Mouse (Mus musculus) frontal cortex, postnatal 36 days (tissue): ENCODE measurements around the gene Gm17655.
"Not testable (repeated sequence)": the region's sequence is repeated elsewhere in the genome, so short reads cannot be mapped to it uniquely, and the experiment has no call there.

Experiments used
- DNase-seq, 2 experiments: peaks; one replicate each; pipeline ENCODE4 v3.0.0; 2022; ENCODE audit warnings: low spot score in 2 of 2

The Gm17655 gene

DNA sequence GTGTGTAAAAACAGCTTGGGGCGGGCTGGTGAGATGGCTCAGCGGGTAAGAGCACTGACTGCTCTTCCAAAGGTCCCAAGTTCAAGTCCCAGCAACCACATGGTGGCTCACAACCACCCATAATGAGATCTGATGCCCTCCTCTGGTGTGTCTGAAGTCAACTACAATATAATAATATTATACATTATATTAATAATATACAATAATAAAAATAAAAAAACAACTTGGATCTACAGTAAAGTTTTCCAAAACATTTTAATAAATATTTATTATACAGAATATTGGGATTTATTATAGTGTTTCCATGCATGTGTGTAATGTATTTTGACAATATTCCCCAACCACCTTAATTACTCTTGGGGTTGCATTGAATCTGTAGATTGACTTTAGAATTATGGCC is at the start of gene Gm17655:
Gene Gm17655, minus strand, starts transcription at position 101 of the 400 bp plus-strand sequence.
- not testable (repeated sequence) for DNase-seq

DNA sequence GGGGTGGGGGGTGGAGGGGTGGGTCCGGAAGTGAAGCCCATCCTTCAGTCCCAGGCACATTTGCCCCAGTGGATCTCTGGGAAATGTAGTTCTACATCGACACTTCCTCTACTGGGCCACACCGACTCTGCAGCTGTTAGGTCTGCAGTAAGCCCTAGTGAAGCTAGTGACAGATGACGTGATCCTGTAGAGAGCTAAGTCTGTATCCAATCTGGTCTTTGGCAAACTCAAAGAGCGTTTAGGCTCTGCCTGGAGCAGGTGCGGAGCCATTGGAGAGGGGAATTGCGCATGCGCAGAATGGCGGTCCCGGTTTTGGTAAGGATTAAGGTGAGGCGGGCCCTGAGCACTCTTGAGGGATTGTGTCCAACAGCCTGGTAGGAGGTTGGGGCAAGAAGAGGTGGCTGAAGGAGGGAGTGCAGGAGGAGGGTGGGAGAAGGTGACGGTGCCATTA is 37.7 kb upstream of the Gm17655 start, which contains the start of gene Zfp605:
Gene Zfp605, plus strand, starts transcription at position 102 of the 451 bp plus-strand sequence.
- DNase-seq: peak; percentile 94 to 95

DNA sequence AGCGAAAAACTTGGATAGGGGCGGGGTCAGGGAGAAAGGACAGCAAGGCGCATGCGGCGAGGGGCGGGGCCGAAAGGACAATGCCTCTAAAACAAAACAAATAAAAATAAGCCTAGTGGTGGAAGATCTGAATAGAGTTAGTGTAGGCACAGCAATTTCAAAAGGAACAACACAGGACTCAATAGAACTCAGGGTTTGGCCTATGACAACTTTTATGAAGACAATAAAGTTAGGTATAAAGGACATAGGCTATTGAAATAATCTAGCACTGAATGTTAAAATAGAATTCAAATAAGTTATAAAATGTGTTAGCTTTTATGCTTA is 36.0 kb upstream of the Gm17655 start:
- DNase-seq: no peak

DNA sequence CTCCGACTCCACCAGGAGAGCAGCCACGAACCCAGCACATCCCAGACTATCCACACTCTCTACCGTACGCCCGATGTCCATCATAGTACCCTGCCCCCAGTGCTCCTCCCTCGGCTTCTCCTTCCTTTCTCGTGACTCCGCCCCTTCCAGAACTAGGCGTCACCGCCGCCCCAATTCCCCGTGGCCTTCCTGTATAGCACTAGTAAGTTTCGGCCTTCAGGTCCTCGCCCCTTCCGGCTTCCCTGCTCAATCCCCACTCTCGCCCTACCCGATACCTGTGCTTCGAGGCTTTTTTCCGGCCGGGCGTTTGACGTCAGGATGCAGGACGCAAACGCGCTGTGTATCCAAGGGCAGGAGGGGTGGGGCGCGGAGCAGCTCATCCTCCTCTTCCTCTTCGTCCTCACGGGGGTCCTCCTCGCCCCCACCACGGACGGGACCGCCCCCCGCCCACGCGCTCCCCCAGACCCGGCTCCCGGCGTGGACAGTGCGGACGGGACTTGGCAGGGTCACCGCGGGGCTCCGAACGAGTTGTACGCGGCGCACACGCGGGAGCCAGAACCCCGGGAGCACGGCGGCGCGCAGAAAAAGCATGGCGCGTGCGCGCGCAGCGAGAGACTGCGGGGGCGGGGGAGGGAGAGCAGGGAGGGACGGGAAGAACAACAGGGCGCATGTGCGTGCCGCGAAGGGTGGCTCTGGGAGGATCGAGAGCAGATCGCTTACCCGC is 35.4 kb upstream of the Gm17655 start, which contains the start of gene Gtpbp6:
Gene Gtpbp6, minus strand, starts transcription at position 617 of the 724 bp plus-strand sequence.
- DNase-seq: peak; percentile 93 to 94

DNA sequence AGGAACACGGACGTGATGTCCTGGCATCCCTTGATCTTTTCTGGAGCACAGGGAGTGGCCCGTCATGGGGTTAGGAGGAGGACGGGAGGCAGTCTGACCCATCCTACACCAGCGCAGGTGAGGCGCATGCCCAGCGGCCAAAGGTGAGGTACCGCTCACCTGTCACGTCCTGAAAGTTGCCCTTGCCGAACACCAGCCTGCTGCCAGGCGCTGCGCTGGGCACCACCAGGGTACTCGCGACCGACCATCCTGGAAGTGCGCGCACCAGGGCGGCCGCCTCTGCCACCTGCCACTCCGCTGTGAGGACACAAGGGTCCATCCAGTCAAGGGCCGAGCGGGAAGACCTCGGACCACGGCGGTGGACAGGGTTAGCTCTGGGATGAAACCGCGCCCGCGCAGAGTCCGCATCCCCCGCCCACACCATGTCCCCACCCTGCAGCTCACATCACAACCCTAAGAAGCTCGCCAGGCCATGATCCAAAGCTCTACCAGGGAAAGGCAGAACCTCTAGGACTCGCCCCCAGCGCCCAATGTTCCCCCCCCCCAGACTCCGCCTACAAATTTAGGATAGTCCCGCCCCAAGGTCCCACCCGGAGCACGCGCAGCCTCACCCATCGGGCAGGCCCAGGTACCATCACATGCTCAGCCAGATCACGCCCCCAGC is 34.7 kb upstream of the Gm17655 start:
- DNase-seq: peak in 1 of 2 experiments; percentile 44

DNA sequence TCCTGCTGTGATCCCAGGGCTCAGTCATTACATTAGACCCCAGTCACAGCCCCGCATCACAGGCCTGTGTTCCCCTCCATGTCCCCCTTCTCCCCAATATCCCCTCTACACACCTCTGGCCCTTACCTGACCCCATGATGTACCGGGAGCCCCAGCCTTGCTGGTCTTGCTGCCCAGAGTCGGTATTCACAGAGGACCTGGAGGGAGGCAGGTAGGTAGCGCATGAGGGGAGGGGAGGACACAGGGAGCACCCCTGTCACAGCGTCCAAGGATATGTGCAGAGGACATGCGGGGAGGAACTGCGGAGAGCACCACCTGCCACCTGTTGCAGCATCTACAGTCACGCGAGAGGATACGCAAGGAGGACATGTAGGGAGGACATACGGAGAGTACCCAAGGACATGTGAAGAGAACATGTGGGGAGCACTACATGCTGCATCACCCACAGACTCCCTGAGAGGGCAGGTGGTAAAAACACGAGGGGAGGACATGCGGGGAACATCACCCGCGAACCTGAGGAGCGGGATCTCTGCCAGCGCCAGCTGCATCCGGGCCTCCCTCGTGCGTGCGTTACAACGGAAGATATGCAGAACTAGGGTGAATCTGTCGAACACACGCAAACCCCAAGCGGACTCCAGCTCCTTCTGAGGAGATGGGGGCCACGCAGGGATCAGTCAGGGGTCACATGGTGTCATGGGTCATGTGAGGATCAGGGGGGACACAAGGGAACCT is 34.0 kb upstream of the Gm17655 start:
- peak in 1 of 2 experiments; percentile 26 for DNase-seq

DNA sequence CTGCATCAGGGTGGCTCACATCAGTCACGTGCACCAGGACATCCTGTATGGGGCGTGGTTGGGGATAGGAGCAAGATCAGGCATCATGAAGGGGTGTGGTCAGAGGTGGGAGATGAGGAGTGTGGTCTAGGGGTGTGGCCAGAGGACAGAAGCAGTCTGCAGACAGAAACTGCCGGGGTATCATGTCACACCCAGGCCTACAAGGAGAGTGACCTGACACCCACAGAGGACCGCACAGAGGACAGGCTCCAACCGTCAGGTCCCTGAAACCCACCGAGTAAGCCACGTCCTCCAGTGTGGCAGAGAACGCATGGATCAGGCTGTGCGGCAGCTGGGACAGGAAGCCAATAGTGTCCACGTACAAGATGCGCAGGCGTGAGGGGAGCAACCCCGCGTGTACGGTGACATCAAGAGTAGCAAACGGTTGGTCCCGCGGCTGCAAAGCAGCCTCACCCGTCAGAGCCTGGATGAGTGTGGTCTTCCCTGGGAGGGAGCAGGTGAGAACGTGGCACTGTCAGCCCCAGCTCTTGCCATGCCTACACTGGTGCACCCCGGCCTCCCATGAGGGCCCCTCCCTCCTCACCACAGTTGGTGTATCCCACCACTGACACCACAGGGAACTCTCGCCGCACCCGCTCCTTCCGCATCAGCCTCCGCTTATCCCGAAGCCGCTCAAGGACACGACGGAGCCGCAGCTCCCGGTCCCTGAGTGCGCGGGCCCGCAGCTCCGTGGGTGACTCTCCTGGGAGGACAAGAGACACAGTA is 32.5 kb upstream of the Gm17655 start:
- DNase-seq: no peak

DNA sequence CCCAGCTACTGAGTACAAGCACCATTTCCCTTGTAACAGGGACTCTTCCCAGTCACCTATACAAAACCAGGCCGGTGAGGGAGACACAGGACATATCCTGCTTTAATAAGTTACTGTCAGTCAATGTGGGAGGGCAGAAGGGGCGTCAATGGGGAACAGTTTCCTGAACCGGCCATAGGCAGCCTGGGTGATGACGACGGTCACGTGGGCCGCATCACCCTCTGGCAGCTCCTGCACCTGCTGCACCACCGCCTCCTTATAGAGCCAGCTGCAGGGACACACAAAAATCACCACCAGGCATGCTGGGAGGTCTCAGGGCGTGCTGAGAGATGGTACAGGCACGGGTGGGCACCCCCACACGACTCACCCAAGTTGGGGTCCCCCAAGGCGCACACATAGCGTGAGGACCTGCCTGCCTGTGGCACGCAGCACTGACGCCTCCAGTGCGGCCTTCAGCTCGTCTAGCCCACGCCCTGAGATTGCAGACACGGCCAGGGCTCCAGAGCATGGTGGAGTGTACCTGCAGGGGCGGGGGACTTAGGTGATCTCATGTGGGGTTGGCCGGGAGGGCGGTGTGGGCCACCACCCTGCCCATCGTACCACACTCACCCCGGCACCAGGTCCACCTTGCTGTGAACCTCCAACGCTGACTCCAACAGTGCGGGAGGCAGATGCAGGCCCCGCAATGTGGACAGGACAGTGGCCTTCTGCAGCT is 31.7 kb upstream of the Gm17655 start:
- no peak for DNase-seq

DNA sequence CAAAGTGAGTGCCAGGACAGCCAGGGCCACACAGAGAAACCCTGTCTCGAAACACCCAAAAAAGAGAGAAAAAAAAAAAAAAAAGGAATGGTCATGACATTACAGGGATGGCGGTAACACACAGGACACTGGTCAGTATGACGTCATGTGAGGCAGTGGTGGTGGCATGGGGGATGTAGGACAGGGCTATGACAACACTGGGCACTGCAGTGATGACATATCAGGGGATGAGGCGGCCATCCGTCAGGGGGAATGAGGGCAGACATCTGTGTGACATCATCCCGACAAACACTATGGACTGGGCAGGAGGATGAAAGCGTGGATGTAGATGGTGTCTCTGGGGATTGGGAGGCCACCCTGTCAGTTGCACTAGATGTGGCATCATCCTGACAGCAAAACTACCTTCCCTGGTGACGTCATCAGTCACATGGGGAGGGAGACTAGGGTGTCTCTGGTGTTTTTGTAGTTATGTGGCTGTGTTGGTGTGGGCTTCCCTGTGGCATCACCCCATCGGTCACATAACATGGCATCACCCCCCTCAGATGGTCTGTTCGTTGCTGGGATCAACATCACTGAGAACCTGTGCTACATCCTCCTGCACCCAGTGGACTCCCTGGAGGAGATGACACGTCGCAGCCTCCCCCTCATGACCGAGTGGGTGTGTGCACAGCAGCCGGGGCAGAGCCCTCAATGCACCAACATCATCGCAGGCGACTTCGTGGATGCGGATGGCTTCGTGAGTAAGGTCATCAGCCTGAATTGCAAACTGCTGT is 30.7 kb upstream of the Gm17655 start:
- DNase-seq: peak in 1 of 2 experiments; percentile 26

DNA sequence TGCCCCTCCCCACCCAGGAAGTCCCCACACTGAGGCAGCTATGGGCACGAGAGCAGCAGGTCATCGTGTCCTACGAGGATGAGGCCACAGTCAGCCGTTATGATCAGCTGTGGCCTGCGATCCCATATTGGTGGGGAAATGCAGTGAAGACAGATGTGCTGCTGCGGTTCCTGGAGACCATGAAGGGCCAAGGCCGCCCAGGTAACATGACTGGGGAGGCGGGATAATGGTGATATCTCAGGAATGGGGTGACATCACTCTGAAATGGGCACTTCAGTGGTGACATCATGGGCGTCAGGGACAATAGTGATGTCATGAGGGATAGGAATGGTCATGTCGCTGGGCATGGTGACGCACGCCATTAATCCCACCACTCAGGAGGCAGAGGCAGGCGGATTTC is 30.1 kb upstream of the Gm17655 start:
- DNase-seq: no peak

DNA sequence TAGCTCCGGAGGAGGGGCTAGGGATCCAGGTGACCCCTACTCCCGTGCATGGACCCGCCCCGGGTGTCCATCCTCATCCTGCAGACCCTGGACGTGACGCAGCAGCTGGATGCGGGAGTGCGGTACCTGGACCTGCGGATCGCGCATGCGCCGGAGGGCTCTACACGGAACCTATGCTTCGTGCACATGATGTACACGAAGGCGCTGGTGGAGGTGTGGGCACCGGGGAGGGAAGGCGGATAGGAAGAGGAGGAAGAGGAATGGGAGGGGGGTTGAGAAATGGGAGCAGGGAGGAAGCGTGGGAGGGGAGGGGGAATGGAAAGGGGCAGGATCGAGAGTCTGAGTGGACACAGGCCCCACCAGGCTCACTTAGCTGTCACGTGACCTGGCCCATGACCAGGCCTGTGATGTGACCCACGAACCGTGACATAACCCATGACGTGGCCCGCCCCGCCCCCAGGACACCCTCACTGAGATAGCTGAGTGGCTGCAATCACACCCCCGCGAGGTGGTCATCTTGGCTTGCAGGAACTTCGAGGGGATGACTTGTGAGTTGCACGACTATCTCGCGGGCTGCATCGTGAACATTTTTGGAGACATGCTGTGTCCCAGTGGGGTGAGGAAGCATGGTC is 29.5 kb upstream of the Gm17655 start:
- peak in 1 of 2 experiments; percentile 77 for DNase-seq

DNA sequence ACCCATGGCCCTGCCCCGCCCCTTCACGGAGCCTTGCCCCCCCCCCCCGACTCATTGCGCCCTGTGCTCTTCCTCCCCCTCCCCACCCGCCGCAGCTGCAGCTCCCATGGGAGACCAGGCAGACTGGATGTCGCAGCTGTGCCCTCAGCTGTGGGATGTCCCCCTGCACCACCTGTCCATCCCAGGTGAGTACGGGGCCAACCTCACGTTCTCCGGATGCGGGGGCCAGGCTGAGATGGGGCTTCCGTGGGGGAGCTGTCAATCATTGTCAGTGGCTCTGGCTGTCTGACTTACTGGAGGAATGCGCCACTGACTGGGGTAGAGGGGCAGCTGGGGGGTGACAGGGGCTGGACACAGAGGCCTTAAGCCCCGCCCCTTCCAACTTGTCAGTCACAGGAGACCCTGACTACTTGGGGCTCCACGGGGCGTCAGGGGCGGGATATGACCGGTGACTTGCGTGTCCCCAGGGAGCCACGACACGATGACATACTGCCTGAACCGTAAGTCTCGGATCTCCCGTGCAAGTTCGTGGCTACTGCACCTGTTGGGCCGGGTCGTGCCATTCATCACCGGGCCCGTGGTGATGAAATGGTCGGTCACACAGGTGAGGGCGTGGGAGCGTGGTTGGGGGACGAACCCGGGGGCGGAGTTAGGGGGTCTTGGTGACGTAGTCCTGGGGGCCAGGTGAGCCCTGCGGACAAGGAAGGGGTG is 28.8 kb upstream of the Gm17655 start:
- peak in 1 of 2 experiments; percentile 29 for DNase-seq

DNA sequence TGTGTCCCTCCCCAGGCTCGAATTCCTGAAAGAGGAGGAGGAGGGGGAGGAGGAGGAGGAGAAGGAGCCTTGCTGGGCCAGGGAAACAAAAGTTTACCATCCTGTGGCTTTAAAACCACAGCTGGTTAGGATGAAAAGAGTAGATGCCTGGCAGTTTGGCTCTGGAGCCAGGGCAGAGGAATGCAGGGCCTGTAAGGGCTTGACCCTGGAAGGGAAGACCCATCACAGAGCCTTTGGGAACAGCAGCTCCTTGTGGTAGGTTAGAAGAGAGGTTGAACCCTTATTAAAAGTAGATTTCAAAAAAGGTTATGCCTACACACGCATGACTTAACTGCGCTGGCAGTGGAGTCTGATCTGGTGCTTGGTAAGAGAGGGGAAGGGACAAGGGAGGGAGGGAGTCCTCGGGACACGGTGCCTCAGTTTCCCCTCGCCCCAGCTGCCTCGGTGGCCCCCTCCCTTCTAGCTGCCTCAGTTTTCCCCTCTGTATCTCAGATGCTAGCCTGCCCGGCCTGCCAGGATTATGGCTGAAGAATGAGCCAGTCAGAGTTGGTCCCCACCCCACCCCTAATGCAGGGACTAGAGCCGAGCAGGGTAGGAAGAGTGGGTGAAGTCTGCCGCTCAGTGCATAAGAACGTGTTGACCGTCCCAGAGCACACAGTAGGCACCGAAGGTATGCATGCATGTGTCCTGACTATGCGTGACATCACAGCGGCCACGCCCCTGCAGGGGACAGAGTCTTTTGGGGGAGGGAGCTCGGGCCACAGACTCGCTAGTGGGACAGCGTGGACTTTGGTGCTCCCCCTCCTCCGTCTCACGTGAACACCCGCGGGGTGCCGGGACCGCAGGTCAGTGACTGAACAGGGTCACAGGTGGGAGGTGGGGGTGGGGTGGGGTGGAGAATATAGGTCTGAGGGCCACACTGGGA is 27.6 kb upstream of the Gm17655 start, which contains the start of gene Plcxd1:
Gene Plcxd1, plus strand, starts transcription at position 314 of the 925 bp plus-strand sequence.
- peak in 1 of 2 experiments; percentile 4 for DNase-seq

DNA sequence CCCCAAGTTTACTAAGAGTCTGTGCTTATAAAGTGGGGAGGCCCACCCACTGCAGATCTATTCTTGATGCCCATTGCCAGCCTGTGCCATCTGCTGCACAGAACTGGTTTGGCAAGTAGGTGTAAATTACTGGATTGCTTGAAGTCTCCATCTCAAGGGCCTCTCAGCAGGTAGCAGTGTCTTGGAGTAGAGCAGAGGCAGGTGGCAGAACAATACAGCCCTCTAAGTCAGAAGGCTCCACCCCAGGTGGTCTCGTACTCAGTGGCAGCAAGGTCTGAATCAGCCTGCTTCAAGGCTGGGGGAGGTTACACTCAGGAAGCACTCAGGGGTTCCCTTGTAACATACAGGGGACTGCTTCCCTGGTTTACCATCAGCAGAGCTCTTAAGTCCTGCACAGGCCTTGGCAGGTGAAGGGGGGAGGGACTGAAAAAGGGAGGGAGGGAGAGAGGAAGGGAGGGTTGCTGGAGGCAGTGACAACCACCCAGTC is 26.7 kb upstream of the Gm17655 start:
- peak in 1 of 2 experiments; percentile 68 for DNase-seq

DNA sequence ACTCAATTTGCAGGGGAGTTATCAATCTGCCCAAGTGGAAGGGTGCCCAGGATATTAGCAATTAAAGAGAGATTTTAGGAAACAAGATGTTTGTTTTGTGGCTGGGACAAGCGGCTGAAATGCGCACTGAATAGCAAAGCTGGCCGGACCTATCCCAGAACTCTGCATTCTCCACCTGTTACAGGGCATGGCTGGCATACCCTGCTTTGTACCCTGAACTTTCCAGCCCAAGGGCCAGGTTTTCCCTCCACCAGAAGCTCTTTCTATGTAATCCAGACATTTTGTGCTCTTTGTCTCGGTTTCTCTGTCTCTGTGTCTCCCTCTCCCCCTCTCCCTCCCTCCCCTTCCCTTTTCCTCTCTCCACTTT is 22.5 kb upstream of the Gm17655 start:
- DNase-seq: no peak

DNA sequence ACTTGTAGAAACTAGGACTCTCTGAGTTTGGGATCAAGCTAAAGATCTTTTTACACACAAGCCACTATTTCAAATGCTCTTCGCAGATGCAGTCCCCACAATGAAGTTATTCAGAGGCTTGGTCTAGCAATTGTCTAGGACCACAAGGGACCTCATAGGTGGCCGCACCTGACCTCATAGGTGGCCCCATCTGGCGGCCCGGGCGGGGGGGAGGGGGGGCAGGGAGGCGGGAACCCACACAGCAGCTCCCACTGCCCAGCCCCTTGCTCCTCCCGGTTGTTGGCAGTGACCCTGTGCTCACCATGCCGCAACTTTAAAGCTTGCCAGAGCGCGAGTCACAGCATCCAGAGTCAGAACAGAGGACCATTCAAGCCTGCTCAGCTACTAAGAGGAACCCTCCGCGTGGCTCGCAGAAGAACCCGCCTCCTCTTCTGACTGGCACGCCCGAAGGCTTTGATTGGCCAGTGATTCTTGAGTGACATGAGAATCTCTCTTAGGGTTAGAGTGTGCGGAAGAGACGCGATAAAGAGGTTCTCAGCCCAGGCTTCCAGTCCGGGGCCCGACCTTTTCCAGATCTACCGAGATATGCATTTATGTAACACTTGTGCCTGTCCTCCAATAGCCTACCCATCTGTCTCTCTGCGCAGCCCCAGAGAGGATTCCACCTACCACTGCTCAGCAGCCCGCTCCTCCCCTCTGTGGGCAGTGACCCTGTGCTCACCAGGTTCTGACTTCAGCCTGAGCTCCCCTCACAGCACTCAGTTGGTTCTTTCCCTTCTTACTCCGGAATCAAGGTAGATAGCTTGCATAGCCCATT is 21.9 kb upstream of the Gm17655 start, which contains the start of gene Gm35315:
Gene Gm35315, minus strand, starts transcription at position 391 of the 817 bp plus-strand sequence.
- peak; percentile 85 to 93 for DNase-seq

DNA sequence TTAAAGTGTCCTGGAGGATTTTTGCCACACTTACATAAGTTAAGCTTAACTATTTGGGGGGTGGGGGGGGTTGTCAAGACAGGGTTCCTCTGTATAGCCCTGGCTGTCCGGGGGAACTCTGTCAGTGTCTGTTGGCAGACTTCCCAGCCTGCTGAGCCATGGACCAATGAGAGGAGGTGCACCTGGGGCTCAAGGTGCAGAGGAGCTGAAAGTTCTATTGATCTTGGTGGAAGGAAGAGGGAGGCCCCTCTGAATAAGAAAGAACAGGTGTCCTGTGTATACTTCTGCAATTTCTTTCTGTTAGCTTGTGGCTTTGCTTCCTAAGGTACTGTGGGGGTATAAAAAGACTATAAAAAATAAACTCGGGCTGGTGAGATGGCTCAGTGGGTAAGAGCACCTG is 19.2 kb upstream of the Gm17655 start:
- DNase-seq: no peak
